Mouse (Mus musculus): Measurements from ENCODE around the gene Camk2g. TPM values are rescaled to one million over a fixed set of nuclear protein-coding genes. Genes with fewer than 3 reads are reported as not detected.

Gene Camk2g
- polyA plus RNA-seq (2021; fragmentation: Nextera tagmentation), result 288 and 311 TPM in 2 replicates
- long read RNA-seq, experiment 1, transcript Camk2g-203 (19 exons, 3,564 nt), result minor isoform, 17 of 1,066 reads
- long read RNA-seq, experiment 1, transcript Camk2g-202 (20 exons, 3,604 nt), result major isoform, 48 of 1,066 reads
- long read RNA-seq, experiment 1, transcript Camk2g-201 (21 exons, 3,703 nt), result minor isoform, 33 of 1,066 reads
- long read RNA-seq, experiment 1, partial matches to known transcripts, result 37 of 1,066 reads
- long read RNA-seq, experiment 1, other reads (novel, unspliced or antisense), result 931 of 1,066 reads
- long read RNA-seq, experiment 2, transcript Camk2g-202 (20 exons, 3,604 nt), result major isoform, 7 of 371 reads
- long read RNA-seq, experiment 2, transcript Camk2g-201 (21 exons, 3,703 nt), result minor isoform, 6 of 371 reads
- long read RNA-seq, experiment 2, partial matches to known transcripts, result 48 of 371 reads
- long read RNA-seq, experiment 2, other reads (novel, unspliced or antisense), result 309 of 371 reads

GRCm38 (mm10) chr14:20793758-20794531, at the start of gene Camk2g:
Camk2g (minus strand) TSS chr14:20794088.

GRCm38 (mm10) chr14:20836171-20836904, 42.5 kb upstream of the Camk2g start, which contains the start of gene Plau:
Plau (plus strand) TSS chr14:20836660.

DNA sequence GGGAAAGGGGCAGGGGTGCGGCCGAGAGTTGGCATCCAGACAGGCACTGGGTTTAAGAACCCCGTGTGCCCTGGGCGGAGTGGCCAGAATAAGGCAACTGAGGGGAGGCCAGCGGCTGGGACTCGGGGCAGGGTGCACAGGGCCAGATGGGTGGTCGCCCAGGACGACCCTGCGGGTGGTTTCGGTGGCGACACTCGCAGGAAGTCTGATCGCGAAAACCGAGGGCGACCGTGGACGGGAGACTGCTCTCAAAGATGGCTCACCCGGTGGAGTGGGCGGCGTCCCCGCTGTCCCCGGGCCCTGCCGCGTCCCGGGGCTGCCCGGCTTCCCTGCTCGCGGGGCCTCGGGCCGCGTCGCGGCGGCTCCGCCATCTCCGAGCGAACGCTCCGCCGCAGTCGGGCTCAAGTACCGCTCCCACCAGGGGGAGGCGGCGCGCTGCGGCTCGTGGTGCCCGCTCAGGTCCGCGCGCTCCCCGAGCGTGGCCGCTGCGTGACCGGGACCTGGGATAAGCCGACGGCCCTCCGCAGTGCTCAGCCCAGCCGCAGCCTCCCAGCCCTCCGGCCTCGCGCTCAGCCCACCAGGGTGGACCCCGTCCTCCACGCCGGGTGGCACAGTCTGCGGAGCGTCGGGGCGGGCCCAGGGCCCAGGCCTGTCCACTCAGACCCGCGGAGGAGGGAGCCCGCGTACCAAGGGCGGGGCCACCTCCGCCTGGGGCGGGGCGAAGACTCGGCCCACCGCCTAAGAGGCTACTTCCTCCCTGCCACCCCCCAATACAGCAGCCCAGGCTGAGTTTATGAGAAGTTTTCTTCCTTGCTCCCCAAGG, 59.7 kb downstream of the Camk2g start, which contains the start of gene Ndst2:
Gene Ndst2, minus strand, starts transcription at position 611 of the 823 bp plus-strand sequence.

DNA sequence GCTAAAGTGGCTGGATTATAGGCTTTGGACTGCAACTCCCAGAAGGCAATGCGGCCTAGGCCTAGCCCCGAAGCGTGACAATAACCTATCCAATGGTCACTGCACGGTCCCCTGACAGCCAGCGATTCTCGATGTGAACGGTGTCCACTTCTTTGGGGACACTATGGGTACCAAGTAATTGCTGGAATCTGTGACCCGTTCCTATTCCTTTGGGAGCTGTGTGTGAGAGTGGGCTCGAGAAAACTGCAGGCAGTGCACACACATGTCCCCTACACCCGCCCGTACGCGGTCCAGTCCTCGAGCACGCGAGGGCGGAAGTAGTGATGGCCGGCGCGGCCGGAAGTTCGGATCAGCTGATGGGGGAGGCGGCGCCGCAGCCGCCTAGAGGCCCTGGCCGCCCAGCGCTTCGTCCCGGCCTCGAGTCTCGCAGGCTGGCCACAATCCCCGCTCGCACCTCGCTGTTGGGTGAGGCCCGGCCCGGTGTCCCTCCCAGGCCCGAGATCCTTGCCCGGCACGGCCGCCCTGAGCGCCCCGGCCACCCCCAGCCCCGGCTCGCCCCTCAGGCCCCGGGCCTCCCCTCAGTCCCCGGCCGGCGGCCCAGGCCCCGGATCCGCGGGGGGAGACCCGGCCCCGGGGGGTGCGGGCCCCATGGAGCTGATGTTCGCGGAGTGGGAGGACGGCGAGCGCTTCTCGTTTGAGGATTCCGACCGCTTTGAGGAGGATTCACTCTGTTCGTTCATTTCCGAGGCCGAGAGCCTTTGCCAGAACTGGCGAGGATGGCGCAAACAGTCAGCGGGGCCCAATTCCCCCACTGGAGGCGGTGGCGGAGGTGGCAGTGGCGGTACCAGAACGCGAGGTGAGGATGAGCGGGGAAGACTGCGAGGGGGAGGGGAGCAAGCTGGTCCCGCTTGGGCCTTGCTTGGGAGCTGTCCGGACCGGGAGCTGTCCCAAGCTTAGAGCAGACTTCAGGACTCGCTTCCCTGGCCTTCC, 86.4 kb downstream of the Camk2g start, which contains the start of gene Zswim8:
Gene Zswim8, plus strand, starts transcription at position 352 of the 990 bp plus-strand sequence.

GRCm38 (mm10) chr14:20702741-20703381, 91.0 kb downstream of the Camk2g start, which contains the start of gene Chchd1:
Chchd1 (plus strand) TSS chr14:20703006.

GRCm38 (mm10) chr14:20694884-20695760, 98.8 kb downstream of the Camk2g start, which contains the start of gene Fut11:
Fut11 (plus strand) TSS chr14:20694968.

Other genes starting within 250 kb of the Camk2g start
- 32.3 and 37.2 TPM in 2 replicates for gene Ppp3cb, start 247.5 kb downstream of the Camk2g start, polyA plus RNA-seq (2021; fragmentation: Nextera tagmentation)
- 12.8 and 13.5 TPM in 2 replicates for gene Usp54, start 153.0 kb downstream of the Camk2g start, polyA plus RNA-seq (2021; fragmentation: Nextera tagmentation)
- not detected in 2 replicates for gene Myoz1, start 137.5 kb downstream of the Camk2g start, polyA plus RNA-seq (2021; fragmentation: Nextera tagmentation)
- gene Synpo2l, start 125.7 kb downstream of the Camk2g start, polyA plus RNA-seq (2021; fragmentation: Nextera tagmentation), result 0.05 and 0.09 TPM in 2 replicates
- gene Sec24c, start 119.8 kb downstream of the Camk2g start, polyA plus RNA-seq (2021; fragmentation: Nextera tagmentation), result 62.8 and 95.0 TPM in 2 replicates
- gene Fut11, start 99.1 kb downstream of the Camk2g start, polyA plus RNA-seq (2021; fragmentation: Nextera tagmentation), result 11.0 and 12.2 TPM in 2 replicates
- gene Chchd1, start 91.1 kb downstream of the Camk2g start, polyA plus RNA-seq (2021; fragmentation: Nextera tagmentation), result 222 and 224 TPM in 2 replicates
- gene Zswim8, start 86.5 kb downstream of the Camk2g start, polyA plus RNA-seq (2021; fragmentation: Nextera tagmentation), result 13.0 and 14.4 TPM in 2 replicates
- gene Ndst2, start 59.5 kb downstream of the Camk2g start, polyA plus RNA-seq (2021; fragmentation: Nextera tagmentation), result 2.5 and 5.5 TPM in 2 replicates
- 1.4 and 1.5 TPM in 2 replicates for gene Plau, start 42.6 kb upstream of the Camk2g start, polyA plus RNA-seq (2021; fragmentation: Nextera tagmentation)
- 3.2 and 4.4 TPM in 2 replicates for gene Vcl, start 135.3 kb upstream of the Camk2g start, polyA plus RNA-seq (2021; fragmentation: Nextera tagmentation)

Measured in left cerebral cortex, adult 6 months (tissue).